Mouse (Mus musculus) embryo, embryonic 9.5 days (tissue): Measurements from ENCODE around the gene Mbd3l1.

Experiments
- DNase-seq: peaks from one replicate; pipeline ENCODE4 v3.0.0-alpha.2; 2017; ENCODE audit errors: extremely low spot score

Mbd3l1 gene

GRCm38 (mm10) chr9:18478168-18478567, at the start of gene Mbd3l1, which contains the start of gene Zfp558:
Mbd3l1 (plus strand) TSS chr9:18478359.
Zfp558 (minus strand) TSS chr9:18478268.
- no peak for DNase-seq

GRCm38 (mm10) chr9:18430354-18430753, 47.8 kb upstream of the Mbd3l1 start, which contains the start of gene Mbd3l2:
Mbd3l2 (plus strand) TSS chr9:18430654.
- no peak for DNase-seq

GRCm38 (mm10) chr9:18431687-18432086, 46.5 kb upstream of the Mbd3l1 start:
- DNase-seq, result no peak

GRCm38 (mm10) chr9:18456520-18456919, 21.6 kb upstream of the Mbd3l1 start:
- DNase-seq, result no peak

GRCm38 (mm10) chr9:18467350-18467749, 10.8 kb upstream of the Mbd3l1 start:
- no peak for DNase-seq

- DNase-seq, result no peak
Measured at GRCm38 (mm10) chr9:18468005-18468404, 10.2 kb upstream of the Mbd3l1 start.

- DNase-seq, result peak; percentile 87
Measured at GRCm38 (mm10) chr9:18473324-18474128, 4.6 kb upstream of the Mbd3l1 start.

GRCm38 (mm10) chr9:18508098-18508497, 29.9 kb downstream of the Mbd3l1 start:
- DNase-seq, result no peak
